Mouse (Mus musculus): ENCODE results near the gene Ywhae.

Gene Ywhae

DNA sequence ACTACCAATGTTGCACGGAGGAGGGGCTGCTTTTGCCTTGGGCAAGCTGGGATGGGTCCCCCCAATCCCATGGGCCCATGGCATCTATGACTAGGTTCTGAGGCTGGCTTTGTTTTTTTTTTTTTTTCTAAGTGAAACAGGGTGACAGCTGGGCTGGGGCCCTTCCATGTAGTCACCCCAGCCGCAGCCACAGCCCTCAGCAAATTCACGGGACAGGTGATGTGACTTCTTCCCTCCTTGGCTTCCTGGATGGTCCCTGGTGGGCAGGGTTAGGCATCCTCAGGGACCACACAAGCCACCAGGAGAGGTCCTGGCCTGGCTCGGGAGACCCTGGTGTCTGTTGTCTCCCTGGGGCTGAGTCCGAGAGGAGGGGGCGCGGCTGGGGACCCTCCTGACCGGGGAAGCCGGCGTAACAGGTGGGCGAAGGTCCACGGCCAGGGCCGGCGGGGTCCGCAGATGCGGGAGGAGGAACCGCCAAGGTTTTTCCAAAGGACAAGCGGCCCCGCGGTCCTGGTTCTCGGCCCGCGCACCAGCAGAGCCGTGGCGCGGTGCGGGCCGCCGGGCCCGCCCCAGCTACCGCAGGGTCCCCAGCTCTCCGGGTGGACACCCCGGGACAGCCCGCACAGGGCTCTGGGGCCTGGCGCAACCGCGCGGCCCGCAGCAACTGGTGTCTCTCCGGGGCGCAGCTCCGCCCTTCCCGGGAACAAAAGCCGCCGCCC, 62.1 kb downstream of the Ywhae start:
- DNase-seq (ENCODE audit: low read depth in 2 of 2, low spot score in 2 of 2), result no peak

DNA sequence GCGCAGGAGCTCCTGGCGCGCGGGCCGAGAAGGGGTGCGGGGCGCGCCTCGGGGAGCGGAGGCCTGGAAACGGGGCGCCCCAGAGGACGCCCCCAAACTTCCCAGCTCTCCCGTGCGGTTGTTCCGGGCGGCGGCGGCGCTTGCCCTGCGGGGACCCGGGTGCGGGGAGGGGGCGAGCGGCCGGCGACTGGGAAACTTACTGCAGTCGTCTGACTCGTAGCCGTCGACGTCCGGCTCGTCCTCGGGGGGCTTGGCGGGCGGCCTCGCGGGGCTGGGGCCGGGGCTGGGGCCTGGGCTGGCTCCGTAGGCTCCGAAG, 62.6 kb downstream of the Ywhae start:
- no peak for DNase-seq (ENCODE audit: low read depth in 2 of 2, low spot score in 2 of 2)

DNA sequence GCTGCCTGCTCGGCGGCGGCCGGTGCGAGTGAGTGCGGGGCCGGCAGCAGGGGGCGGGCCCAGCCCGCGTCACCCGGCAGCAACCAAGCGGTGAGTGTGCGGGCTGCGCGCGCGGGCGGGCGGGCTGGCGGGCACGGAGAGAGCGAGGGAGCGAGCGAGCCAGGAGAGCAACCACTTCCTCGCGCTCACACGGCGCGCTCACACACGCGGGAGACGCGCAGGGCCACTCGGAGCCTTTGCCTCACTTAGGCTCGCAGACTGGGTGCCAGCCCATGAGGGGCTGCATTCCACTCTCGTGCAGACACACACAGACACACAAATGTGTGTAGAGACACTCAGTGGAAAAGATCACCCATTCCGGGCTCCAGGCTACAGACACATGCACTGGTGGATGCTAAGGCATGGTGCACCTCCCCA, 63.4 kb downstream of the Ywhae start, which contains the start of gene Doc2b:
TSS of gene Doc2b (minus strand) at position 21 of the 417 bp plus-strand sequence.
- DNase-seq (ENCODE audit: low read depth in 2 of 2, low spot score in 2 of 2), result peak; percentile 12 to 18

DNA sequence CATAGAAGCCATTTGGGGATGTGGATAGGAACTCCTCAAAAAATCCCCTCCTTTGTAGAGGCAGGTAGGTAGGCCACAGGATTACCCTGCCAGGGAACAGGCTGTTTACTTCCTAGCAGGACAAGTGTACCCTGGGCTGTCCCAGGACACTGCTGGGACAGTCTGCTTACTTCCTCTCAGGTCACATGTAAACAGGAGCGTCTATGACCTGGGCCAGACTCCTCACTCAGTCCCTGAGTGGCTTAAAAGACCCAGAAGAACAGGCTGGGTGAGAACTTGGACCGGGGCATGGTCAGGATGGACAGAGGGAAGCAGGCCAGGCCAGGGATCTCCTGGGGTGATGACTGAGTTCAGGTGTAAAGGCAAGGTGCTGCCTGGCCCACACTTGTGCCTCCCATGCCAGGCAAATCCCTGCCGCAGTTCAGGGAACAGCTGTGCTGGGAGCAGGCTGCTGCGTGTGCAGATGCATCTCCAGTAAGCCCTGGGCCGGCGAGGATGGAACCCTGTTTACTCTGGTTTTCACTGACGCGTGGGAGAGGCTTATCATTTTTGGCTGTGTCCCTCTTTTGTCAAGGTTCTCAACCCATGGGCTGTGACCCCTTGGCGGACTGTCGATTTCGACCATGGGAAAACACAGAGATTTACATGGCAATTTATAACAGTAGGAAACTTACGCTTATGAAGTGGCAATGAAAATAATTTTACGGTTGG, 64.0 kb downstream of the Ywhae start:
- DNase-seq (ENCODE audit: low read depth in 2 of 2, low spot score in 2 of 2), result no peak

DNA sequence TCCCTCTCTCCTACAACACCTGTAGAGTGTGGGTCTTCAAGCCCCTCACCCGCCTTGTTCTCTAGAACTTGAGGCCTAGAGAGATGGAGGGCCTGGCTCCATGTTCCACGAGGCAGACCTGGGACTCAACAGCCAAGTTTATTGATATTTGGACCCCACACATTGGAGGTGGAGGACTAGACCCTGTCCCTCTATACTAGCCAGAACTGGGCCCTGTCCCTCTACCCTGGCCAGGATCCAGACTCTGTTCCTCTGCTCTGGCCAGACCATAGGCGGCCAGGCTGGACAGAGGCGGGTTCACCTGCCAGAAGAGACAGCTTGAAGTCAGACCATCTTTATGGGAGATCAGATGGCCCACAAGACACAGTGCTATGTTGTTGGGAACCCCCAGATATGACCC, 68.7 kb downstream of the Ywhae start:
- DNase-seq (ENCODE audit: low read depth in 2 of 2, low spot score in 2 of 2), result no peak

DNA sequence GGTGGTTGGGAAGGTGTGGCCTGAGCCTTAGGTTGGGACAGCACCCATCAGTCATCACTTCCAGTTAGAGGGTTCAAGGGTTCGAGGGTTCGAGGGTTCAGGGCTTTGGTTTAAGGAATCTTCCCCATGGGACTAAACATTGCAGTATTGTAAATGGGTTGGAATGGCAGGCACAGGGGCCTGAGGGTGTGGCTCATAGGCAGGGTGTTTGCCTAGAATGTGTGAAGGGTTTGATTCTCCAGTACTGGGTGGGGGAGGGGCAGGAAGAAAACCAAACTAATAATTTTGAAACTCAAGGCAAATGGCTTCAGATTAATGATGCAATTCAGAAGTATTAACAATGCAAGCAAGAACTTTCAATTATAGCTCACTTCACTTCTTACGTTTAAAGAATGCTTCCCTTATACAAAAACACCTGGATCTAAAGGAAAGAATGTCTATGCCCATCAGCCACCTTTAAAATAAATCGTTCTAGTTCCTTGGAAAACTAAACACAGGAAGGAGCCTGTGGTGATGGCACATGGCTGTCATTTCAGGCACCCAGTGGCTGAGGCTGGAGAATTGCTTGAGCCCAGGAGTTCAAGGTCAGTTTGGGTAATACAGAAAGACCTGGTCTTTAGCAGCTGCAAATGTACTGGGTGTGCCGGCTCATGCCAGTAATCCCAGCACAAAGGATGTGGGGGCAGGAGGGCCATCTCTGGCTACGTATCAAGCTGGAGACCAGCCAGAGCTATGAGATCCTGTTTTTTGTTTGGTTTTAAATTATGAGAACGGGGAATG, 69.3 kb downstream of the Ywhae start:
- DNase-seq (ENCODE audit: low read depth in 2 of 2, low spot score in 2 of 2), result no peak

DNA sequence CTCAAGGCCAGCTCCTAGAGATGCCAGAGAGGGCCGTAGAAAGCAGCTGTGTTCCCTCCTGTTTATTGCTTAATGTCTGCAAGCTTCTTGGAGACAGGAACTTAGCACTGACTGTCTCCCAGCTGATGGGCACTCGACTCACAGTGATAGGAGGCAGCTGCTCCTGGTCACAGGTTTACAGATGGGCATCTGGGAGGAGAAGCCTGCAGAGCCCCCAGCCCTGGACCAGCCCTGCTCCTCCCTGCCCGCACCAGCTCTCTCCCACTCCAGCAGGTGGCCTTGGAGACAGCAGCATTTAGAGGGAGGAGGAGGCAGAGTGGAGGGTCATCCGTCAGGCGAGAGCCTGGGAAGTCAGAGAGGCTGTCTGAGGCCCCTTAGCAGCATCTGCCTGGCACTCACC, 74.8 kb downstream of the Ywhae start:
- no peak for DNase-seq (ENCODE audit: low read depth in 2 of 2, low spot score in 2 of 2)

DNA sequence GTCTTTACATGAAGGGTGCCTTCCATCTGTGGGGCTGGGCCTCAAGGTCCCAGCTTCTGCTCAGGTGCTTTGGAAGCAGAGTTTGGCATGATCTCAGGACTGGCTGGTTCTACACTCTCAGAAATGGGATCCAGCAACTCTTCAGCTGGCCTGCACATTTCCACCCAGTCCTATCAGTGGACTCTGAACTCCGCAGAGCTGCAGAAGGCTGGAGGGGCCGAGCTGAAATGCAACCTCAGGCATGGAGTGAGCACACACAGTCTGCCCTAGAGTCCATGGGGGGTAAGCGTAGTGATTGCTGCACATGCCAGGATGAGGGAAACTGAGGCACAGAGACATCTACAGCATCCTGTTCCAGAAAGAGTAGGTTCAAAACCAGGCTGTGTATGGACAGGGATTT, 77.9 kb downstream of the Ywhae start:
- no peak for DNase-seq (ENCODE audit: low read depth in 2 of 2, low spot score in 2 of 2)

DNA sequence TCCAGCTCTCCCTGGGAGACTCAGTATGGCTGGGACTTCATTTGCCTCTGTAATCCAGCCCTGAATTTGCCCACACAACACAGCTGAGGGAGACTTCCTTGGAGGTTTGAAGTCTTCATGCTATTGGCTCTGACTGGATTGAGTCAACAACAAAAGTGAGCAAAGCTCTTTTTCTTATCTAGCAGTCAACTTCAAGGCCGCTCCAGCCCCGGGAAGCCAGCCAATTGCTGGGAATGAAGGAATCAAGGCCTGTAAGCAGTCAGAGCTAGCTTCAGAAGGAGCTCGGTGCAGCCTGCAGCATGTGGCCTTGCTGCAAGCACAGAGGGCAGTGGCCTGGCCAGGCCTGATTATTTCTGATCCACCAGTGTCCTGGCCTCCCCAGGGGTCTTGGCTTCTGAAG, 79.2 kb downstream of the Ywhae start:
- no peak for DNase-seq (ENCODE audit: low read depth in 2 of 2, low spot score in 2 of 2)

DNA sequence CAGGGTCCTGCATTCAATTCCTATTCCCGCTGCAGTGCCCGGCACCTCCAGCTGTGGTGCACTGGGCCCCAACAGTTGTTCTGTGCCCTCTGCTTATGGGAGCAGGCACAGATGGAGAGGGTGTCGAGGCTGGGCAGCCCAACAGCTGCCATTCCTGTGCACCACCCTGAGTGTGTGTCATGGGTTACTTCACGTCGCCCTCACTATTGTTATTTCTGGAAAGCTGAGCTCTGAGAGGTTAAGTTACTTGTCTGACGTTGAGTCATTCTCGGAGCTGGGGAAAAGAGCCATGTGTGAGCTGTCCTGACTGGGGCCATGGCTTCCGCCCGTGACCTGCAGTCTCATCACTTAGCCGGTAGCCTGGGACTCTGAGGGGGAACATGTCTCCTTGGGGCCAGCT, 80.4 kb downstream of the Ywhae start:
- DNase-seq (ENCODE audit: low read depth in 2 of 2, low spot score in 2 of 2), result no peak
